ENCODE assay signal across 8 mouse cellular contexts in genomic region chr3:22190498-22190897, GRCm38 (mm10).
DNase-seq lines count a peak whose midpoint lies in the region; ATAC-seq and TF ChIP-seq lines count a peak whose summit lies in the region.
"Had no signal": no experiment of that assay in that cellular context is flagged by ENCODE, and none has a peak within 500 bp of the region (broad histone marks: within the 10 kb centered on the region; RNA-seq: fewer than 3 reads in every experiment).

No protein-coding gene starts in this region.

- H3K9ac ChIP-seq in hindbrain, embryonic 16.5 days (ENCODE audit: low read depth, low read length) = no peak overlapping the region
- H3K9ac ChIP-seq: heart, embryonic 13.5 days had no signal

- H3K27ac ChIP-seq in hindbrain, embryonic 16.5 days (ENCODE audit: low read depth, low read length) = no peak overlapping the region
- H3K27ac ChIP-seq: heart, embryonic 13.5 days had no signal

- peaks cover 83% of the 10 kb centered on the region for H3K36me3 ChIP-seq in G1E (replicated peaks)
- H3K36me3 ChIP-seq in hindbrain, embryonic 16.5 days (ENCODE audit: control insufficient read depth, insufficient read depth, low read length) = peaks cover 2% of the 10 kb centered on the region; the same call in 1 of the 2 replicates

- peak; percentile 73 for ATAC-seq in G1E (ENCODE audit: extremely low read depth, insufficient number of reproducible peaks, low FRiP score, poor library complexity, severe bottlenecking)
- peak; percentile 80; the same call in 1 of the 2 replicates for ATAC-seq in hindbrain, embryonic 16.5 days

- no peak overlapping the region for H3K4me3 ChIP-seq in G1E (ENCODE audit: low read depth, low read length)
- H3K4me3 ChIP-seq in hindbrain, embryonic 16.5 days (ENCODE audit: low read length) = no peak overlapping the region
- H3K4me3 ChIP-seq: heart, embryonic 13.5 days had no signal

- peak; percentile 42 for DNase-seq in layer of hippocampus, adult 9-10 months (ENCODE audit: low spot score)
- no peak for DNase-seq in layer of hippocampus, adult 8-10 months (ENCODE audit: low spot score in 2 of 2)
- no peak for DNase-seq in G1E (ENCODE audit: low spot score)
- peak; percentile 37 for DNase-seq in brain, embryonic 18.5 days (ENCODE audit: low read depth, low spot score)
- peak; percentile 7 to 15 for DNase-seq in natural killer cell, adult 2 months (ENCODE audit: low spot score in 2 of 2)
- no peak for DNase-seq in right cerebral cortex, postnatal 25 days

- H3K27me3 ChIP-seq in G1E (ENCODE audit: insufficient read depth, low read length) = no peaks in the 10 kb centered on the region
- H3K27me3 ChIP-seq in hindbrain, embryonic 16.5 days (replicated peaks; ENCODE audit: control insufficient read depth, insufficient read depth, low read length) = no peaks in the 10 kb centered on the region
- H3K27me3 ChIP-seq: heart, embryonic 13.5 days had no signal

- no peaks in the 10 kb centered on the region for H3K9me3 ChIP-seq in G1E (replicated peaks)
- H3K9me3 ChIP-seq in hindbrain, embryonic 16.5 days (ENCODE audit: control insufficient read depth, low read length) = no peaks in the 10 kb centered on the region
- H3K9me3 ChIP-seq: heart, embryonic 13.5 days had no signal

- H3K4me2 ChIP-seq in hindbrain, embryonic 16.5 days (ENCODE audit: low read length) = no peak overlapping the region
- H3K4me2 ChIP-seq: heart, embryonic 13.5 days had no signal

- no peak for TF ChIP-seq CTCF in G1E (IDR thresholded peaks at IDR 0.05; ENCODE audit: low read depth, low read length)

- H3K4me1 ChIP-seq in G1E (ENCODE audit: insufficient read depth, low read depth, low read length) = peaks cover 3% of the 10 kb centered on the region; the same call in 1 of the 2 replicates
- H3K4me1 ChIP-seq in hindbrain, embryonic 16.5 days (ENCODE audit: control insufficient read depth, insufficient read depth, low read depth, low read length) = no peaks in the 10 kb centered on the region

Comparison
In these comparisons a context has a peak if more than half of its experiments do, and no peak if none do; other contexts are left out.
1. DNase-seq: peak in layer of hippocampus, adult 9-10 months (single experiment), brain, embryonic 18.5 days (single experiment) and natural killer cell, adult 2 months (2 of 2); none in layer of hippocampus, adult 8-10 months (0 of 2), G1E (single experiment) and right cerebral cortex, postnatal 25 days (single experiment).